Mouse (Mus musculus) erythroblast, embryonic 14.5 days (primary cell): ENCODE measurements around the gene Rnf31.

Experiments
- GATA1 ChIP-seq: IDR thresholded peaks from 2 replicates; pipeline ENCODE4 v1.6.1; 2012; ENCODE audit warnings: low read length, inconsistent platforms, mixed read lengths
- TAL1 ChIP-seq: IDR thresholded peaks from 3 replicates; pipeline ENCODE4 v1.6.1; 2012; ENCODE audit warnings: low read length, inconsistent platforms, mixed read lengths

- TF ChIP-seq TAL1 (no peak), GATA1 (no peak)
These were observed 40.2 kb upstream of the Rnf31 start for GRCm38 (mm10) chr14:55551347-55551746.
